Mouse (Mus musculus) hindbrain, postnatal 0 days (tissue): Measurements from ENCODE around the gene Khdrbs1. TPM values are rescaled to one million over a fixed set of nuclear protein-coding genes. Genes with fewer than 3 reads are reported as not detected.
"Not testable (repeated sequence)": the region's sequence is repeated elsewhere in the genome, so short reads cannot be mapped to it uniquely, and the experiment has no call there.

ENCODE experiments used
- ATAC-seq: fragments of 200-750 bp; cut with Nextera tagmentation; 2 replicates; pipeline ENCODE4 v1.8.0; 2017; ENCODE audit warnings: mild to moderate bottlenecking, moderate TSS enrichment, moderate library complexity
- DNase-seq: peaks from one replicate; pipeline ENCODE4 v3.0.0-alpha.2; 2015; ENCODE audit warnings: low spot score
- H3K27ac ChIP-seq: fragments of 300-500 bp; sonication (generic); 2 replicates; pipeline ENCODE4 v1.5.1; 2014; ENCODE audit warnings: mild to moderate bottlenecking
- H3K27me3 ChIP-seq: fragments of 300-500 bp; sonication (generic); 2 replicates; pipeline ENCODE4 v1.6.1; 2014; ENCODE audit warnings: low read length, mixed read lengths; ENCODE audit not compliant: insufficient read depth
- H3K36me3 ChIP-seq: fragments of 300-500 bp; sonication (generic); 2 replicates; pipeline ENCODE4 v1.6.1; 2014; ENCODE audit warnings: low read length, mixed read lengths; ENCODE audit not compliant: insufficient read depth
- H3K4me1 ChIP-seq: fragments of 300-500 bp; sonication (generic); 2 replicates; pipeline ENCODE4 v1.6.1; 2014; ENCODE audit warnings: antibody characterized with exemption, low read length, mixed read lengths; ENCODE audit not compliant: insufficient read depth
- H3K4me2 ChIP-seq: fragments of 300-500 bp; sonication (generic); 2 replicates; pipeline ENCODE4 v1.6.1; 2014; ENCODE audit warnings: low read depth, mild to moderate bottlenecking, low read length, moderate library complexity, mixed read lengths
- H3K4me3 ChIP-seq: fragments of 300-500 bp; sonication (generic); 2 replicates; pipeline ENCODE4 v1.5.1; 2014; ENCODE audit warnings: low read length
- H3K9ac ChIP-seq: fragments of 300-500 bp; sonication (generic); replicated peaks from 2 replicates; pipeline ENCODE4 v1.6.1; 2014; ENCODE audit warnings: mild to moderate bottlenecking, low read length, moderate library complexity, mixed read lengths
- H3K9me3 ChIP-seq: fragments of 300-500 bp; sonication (generic); 2 replicates; pipeline ENCODE4 v1.6.1; 2016; ENCODE audit warnings: low read length, mixed read lengths
- CTCF ChIP-seq: IDR thresholded peaks from 2 replicates; pipeline ENCODE4 v1.5.1; 2016; ENCODE audit warnings: antibody characterized with exemption, control low read depth, low read depth
- WGBS: fragments of 180-500 bp; shearing (Covaris S2); extraction: QIAGEN DNeasy Blood & Tissue Kit; methylation state at CpG from one replicate; pipeline ENCODE4 v1.1.7; 2014; 5-methylcytosine and 5-hydroxymethylcytosine counted together
- polyA plus RNA-seq: library from polyadenylated mRNA; unstranded; fragments of >200 nt; fragmentation: Nextera tagmentation; extraction: Ambion mirVana; gene quantifications from 2 replicates; pipeline ENCODE4 v1.2.1, GENCODE M21; 2015
- total RNA-seq: library from RNA; depleted of rRNA; stranded (reverse); fragments of >200 nt; gene quantifications from 2 replicates; pipeline ENCODE4 v1.2.3, GENCODE M21; 2014

Gene Khdrbs1
- total and polyA plus RNA-seq, 2 experiments from 2014 or later: 75.1 to 86.5 TPM

- Histone ChIP-seq H3K27ac (peak overlapping the region; percentile 82), H3K9me3 (no peaks in the 10 kb centered on the region), H3K9ac (0 out of 2 replicates have a peak overlapping the region, but pooled peaks have one; percentile 14), H3K4me1 (peaks cover 5% of the 10 kb centered on the region), H3K4me3 (no peak overlapping the region), H3K36me3 (peaks cover 21% of the 10 kb centered on the region; the same call in 1 of the 2 replicates), H3K4me2 (peak overlapping the region; percentile 40), H3K27me3 (no peaks in the 10 kb centered on the region)
- peak; percentile 92 for TF ChIP-seq CTCF
- peak; percentile 48 for ATAC-seq
- DNase-seq: peak; percentile 96
- WGBS: 35% methylated on average over 17 of the region's 17 CpGs
Measured at GRCm38 (mm10) chr4:129701503-129702377, 40.4 kb downstream of the Khdrbs1 start.

DNA sequence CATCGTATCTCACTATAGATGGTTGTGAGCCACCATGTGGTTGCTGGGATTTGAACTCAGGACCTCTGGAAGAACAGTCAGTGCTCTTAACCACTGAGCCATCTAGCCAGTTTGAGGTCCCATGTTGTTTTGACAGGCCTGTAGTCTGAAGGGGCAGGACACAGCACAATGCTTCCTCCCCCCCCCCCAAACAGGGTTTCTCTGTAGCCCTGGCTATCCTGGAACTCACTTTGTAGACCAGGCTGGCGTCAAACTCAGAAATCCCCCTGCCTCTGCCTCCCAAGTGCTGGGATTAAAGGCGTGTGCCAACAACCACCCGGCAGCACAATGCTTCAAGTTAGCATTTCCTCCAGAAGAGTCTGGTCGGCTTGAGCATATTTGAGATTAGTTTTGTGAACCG is 41.4 kb downstream of the Khdrbs1 start:
- DNase-seq, H3K9me3 ChIP-seq, H3K4me3 ChIP-seq, ATAC-seq, H3K4me1 ChIP-seq, H3K9ac ChIP-seq, H3K27me3 ChIP-seq, H3K27ac ChIP-seq, H3K4me2 ChIP-seq: not testable (repeated sequence)
- WGBS: 91% methylated on average over 6 of the region's 6 CpGs
- peaks cover 12% of the 10 kb centered on the region; the same call in 1 of the 2 replicates for H3K36me3 ChIP-seq

- Histone ChIP-seq H3K4me3 (no peak overlapping the region), H3K27me3 (no peaks in the 10 kb centered on the region), H3K4me1 (peaks cover 5% of the 10 kb centered on the region), H3K4me2 (no peak overlapping the region), H3K9ac (no peak overlapping the region), H3K9me3 (no peaks in the 10 kb centered on the region), H3K36me3 (peaks cover 8% of the 10 kb centered on the region; the same call in 1 of the 2 replicates), H3K27ac (no peak overlapping the region)
- DNase-seq (no peak), ATAC-seq (no peak)
- 67% methylated on average over 1 of the region's 1 CpGs for WGBS
- TF ChIP-seq CTCF: no peak
Measured at GRCm38 (mm10) chr4:129700216-129700615, 41.9 kb downstream of the Khdrbs1 start.

- Histone ChIP-seq H3K4me2 (peak overlapping the region; percentile 73), H3K27me3 (no peaks in the 10 kb centered on the region), H3K4me1 (peaks cover 5% of the 10 kb centered on the region), H3K4me3 (peak overlapping the region; percentile 73), H3K9me3 (no peaks in the 10 kb centered on the region), H3K27ac (peak overlapping the region; percentile 94), H3K9ac (peak overlapping the region; percentile 77), H3K36me3 (peaks cover 14% of the 10 kb centered on the region; the same call in 1 of the 2 replicates)
- TF ChIP-seq CTCF: no peak
- ATAC-seq (no peak), DNase-seq (no peak)
- WGBS: 85% methylated on average over 7 of the region's 7 CpGs
Measured at GRCm38 (mm10) chr4:129697191-129697590, 44.9 kb downstream of the Khdrbs1 start.

DNA sequence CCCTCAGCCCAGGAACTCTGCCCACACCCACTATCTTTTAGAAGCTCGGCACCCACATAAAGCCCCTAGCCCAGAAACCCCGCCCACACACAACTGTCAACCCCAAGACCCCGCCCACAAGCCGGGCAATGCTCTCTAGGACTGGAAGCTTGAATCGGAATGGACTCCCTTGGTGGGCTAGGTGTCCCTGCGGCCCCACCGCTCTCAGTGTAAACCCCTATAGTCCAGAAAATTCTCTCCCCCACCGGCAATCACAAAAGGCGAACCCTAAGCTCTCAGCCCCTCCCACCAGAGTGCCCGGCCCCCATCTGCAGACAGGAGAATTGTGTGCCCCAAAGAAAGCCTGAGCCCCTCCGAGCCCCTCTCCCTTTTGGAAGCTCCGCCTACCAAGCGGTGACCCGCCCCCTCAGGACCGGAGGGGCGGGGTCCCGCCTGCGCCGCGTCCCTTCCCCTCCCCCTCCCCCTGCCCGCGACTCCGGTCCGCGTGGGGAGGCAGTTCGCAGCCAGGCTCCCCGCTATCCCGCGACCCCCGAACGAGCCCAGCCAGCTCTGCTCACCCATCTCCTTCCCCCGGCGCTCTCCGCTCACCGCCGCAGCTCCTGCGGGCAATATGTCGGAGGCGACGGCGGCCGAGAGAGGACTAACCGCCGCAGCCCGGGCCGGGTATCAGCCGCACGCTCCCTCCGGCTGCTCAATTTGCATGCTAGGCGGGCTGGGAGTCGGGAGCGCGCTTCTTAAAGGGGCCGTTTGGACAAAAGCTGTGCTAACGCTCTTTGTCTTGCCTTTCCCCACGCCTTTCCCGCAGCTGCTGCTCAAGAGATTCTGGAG is 45.7 kb downstream of the Khdrbs1 start, which contains the start of gene Tmem39b:
TSS of gene Tmem39b (minus strand) at position 681 of the 828 bp plus-strand sequence.
- no peak for TF ChIP-seq CTCF
- Histone ChIP-seq H3K27ac (peak within 1 kb of the TSS; percentile 94), H3K9ac (peak within 1 kb of the TSS; percentile 77), H3K4me1 (peaks cover 5% of the 10 kb centered on the region), H3K36me3 (peaks cover 22% of the 10 kb centered on the region), H3K27me3 (no peaks in the 10 kb centered on the region), H3K4me3 (peak within 1 kb of the TSS; percentile 73), H3K9me3 (no peaks in the 10 kb centered on the region), H3K4me2 (peak within 1 kb of the TSS; percentile 73)
- ATAC-seq (peak; percentile 91), DNase-seq (peak; percentile 97)
- WGBS: under 1% methylated on average over 47 of the region's 57 CpGs

DNA sequence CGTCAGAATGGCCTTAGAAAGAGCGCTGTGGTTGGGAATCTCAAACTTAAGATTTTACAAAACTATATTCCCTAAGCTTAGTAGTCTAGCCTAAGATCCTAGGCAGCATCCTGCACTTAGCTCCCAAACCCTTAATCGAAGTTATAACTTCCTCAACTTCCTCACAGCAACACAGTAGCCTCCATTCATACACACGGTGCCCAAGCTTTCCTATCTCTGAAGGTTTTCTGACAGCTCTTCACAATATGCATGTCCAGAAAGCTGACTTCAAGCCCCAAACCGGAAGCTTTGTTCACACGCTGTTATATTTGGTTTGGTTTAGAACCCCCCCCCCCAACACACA is 46.3 kb downstream of the Khdrbs1 start:
- no peak for TF ChIP-seq CTCF
- Histone ChIP-seq H3K4me3 (peak overlapping the region; percentile 73), H3K36me3 (peaks cover 24% of the 10 kb centered on the region), H3K9me3 (no peaks in the 10 kb centered on the region), H3K9ac (peak overlapping the region; percentile 77), H3K4me2 (peak overlapping the region; percentile 73), H3K27me3 (no peaks in the 10 kb centered on the region), H3K4me1 (peaks cover 5% of the 10 kb centered on the region), H3K27ac (peak overlapping the region; percentile 94)
- WGBS: 20% methylated on average over 6 of the region's 6 CpGs
- DNase-seq (no peak), ATAC-seq (peak; percentile 1; the same call in 1 of the 2 replicates)
